Mouse (Mus musculus) spleen, embryonic (tissue): ENCODE measurements around the gene Aggf1.
"Not testable (repeated sequence)": the region's sequence is repeated elsewhere in the genome, so short reads cannot be mapped to it uniquely, and the experiment has no call there.

Experiments
- CTCF ChIA-PET: fragments of 350-600 bp; sonication (Branson Sonifier 250); formaldehyde crosslinking; loops from one replicate; lab custom pipeline; 2022; lab: Charles Lee

Gene Aggf1

GRCm38 (mm10) chr13:95374701-95375553, at the start of gene Aggf1:
Aggf1 (minus strand) TSS chr13:95375352.
- CTCF ChIA-PET, result interaction anchor here (0.6 kb wide), 1 partner anchor 28 kb away, joined by 7 read pairs; no protein-coding TSS in a partner anchor

GRCm38 (mm10) chr13:95424932-95425331, 49.8 kb upstream of the Aggf1 start:
- CTCF ChIA-PET, result no interaction called here

GRCm38 (mm10) chr13:95419204-95419749, 44.1 kb upstream of the Aggf1 start:
- CTCF ChIA-PET, result interaction anchor here (0.7 kb wide), 1 partner anchor 1419 kb away, joined by 3 read pairs; no protein-coding TSS in a partner anchor

DNA sequence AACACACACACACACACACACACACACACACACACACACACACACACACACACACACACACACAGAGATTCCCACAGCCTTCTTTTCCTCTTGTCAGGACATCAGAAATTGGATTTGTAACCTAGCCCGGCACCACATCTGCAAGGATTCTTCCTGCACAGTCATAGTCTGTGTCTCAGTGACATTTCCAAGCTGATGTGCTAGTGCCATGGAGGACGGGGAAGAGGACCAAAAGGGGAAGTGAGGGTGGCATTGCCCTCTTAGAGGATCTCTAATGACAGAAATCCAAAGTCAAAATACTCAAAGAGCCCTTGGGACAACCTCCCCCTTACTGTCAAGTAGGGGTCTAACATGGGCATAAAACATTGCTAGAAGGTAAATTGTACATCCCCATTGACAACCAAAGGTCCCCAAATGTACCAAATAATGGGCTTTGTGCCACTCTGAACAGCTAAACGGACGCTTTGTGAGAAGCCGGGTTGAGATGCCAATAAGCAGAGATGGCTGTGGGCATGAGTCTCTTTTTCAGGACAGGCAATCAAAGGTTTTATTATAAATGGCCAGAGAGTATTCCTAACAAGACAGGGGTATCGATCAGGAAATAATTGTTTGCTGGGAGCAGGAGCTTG, 43.5 kb upstream of the Aggf1 start:
- CTCF ChIA-PET, result no interaction called here

GRCm38 (mm10) chr13:95412257-95412656, 37.1 kb upstream of the Aggf1 start:
- CTCF ChIA-PET, result interaction anchor here (0.6 kb wide), 1 partner anchor 63 kb away, joined by 5 read pairs; no protein-coding TSS in a partner anchor

DNA sequence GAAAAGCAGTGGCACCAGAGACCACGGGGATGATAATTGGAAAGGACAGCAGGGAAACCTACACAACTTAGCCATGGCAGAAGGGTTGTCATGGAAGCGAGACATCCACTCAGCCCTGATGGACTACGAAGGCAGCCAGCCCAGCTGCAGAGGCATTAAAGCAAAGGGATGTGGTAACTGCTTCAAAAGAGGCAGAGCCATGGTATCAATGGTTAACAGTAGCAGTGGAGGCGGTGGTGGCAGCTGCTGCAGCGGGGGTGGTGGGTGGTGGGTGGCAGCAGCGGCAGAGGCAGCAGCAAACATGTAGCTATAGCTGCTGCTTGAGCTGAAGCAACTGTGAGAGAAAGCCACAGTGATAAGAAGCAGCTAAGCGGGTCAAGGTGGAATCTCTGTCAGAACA, 18.1 kb upstream of the Aggf1 start:
- CTCF ChIA-PET, result no interaction called here

DNA sequence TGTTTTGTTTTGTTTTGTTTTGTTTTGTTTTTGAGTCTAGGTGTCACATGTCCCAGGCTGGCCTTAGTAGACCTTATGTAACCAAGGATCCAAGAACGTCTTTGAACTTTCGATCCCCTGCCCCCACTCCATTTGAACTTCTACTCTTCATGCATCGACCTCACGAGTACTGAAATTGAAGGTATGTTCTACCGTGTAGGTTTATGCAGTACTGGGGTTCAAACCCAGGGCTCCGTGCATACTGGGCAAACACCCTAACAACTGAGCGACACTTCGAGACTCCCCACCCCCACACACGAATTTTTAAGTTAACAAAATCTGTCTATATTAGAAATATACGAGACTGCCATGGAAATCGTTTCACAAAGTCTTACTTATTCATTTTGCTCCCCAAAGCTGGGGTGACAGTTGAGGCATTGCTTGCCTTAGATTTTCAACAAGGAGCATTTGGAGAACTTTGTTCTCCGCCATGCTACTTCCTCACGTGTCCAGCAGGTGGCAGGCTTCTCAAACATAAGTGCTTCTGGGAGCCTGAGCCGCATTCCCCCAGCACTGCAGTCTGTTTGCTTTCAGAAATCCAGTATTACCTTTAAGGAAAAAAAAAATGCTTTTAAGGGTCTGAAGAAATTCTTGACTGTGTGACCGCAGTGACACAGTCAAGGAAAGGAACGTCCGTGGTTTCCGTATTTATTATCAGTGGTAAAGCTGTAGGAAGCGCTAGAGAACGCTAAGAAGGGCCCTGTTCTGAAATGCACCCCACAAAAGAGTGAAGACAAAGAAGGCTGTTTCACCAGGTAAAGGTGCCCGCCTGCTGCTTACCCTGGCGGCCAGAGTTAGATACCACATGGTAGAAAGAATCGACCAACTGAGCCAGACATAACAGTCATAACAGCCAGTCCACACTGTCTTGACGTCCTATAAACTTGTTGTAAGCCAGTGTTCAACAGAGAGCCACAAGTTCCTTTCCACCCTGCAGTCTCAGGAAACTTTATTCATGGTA, 15.0 kb upstream of the Aggf1 start:
- CTCF ChIA-PET, result interaction anchor here (0.6 to 1.0 kb wide), 4 partner anchors 87 to 1070 kb away, joined by 3 to 5 read pairs (median 4); no protein-coding TSS in a partner anchor

- CTCF ChIA-PET, result no interaction called here
Observed at GRCm38 (mm10) chr13:95388226-95388625, 13.1 kb upstream of the Aggf1 start.

- CTCF ChIA-PET, result no interaction called here
Observed at GRCm38 (mm10) chr13:95382418-95382817, 7.3 kb upstream of the Aggf1 start.

GRCm38 (mm10) chr13:95378696-95379095, 3.5 kb upstream of the Aggf1 start:
- CTCF ChIA-PET, result no interaction called here

DNA sequence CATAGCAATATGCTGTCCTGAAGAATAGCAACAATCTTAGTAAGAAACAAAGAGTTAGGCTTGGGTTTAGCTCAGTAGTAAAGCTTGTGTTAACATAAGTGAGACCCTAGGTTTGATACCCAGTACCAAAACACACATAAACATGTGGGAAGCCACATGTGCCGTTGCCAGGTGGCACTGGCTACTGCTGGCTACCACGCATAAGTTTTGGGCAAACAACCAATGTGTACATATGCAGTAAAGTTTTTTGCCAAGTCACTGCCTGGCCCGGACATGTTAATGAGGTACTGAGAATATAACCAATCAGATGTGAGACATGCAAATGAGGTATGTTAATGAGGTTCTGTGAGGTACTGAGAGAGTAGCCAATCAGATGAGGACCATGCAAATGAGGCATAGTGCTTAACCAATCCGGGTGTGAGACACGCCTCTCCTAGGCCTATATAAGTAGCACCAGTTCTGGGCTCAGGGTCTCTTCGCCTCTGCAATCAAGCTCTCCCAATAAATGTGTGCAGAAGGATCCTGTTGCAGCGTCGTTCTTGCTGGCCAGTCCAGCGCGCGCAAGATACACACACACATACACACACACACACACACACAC, 1.6 kb upstream of the Aggf1 start:
- CTCF ChIA-PET, result not testable (repeated sequence)

DNA sequence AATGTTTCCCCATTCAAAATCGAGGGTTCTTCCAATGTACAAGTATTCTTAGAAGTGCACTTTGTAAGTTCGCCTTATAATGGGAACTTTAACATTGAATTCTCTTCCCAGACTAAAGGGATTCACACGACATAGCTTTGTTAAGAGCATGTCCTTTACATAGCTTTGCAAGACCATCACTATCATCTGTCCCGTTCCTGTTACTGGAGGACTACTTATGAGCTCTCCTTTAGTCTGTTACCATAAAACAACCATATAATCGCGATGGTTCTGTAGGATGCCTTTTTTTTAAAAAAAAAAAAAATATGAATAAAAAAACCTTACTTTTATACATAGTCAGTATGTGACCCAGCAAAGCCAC, 382 bp upstream of the Aggf1 start:
- CTCF ChIA-PET, result no interaction called here

DNA sequence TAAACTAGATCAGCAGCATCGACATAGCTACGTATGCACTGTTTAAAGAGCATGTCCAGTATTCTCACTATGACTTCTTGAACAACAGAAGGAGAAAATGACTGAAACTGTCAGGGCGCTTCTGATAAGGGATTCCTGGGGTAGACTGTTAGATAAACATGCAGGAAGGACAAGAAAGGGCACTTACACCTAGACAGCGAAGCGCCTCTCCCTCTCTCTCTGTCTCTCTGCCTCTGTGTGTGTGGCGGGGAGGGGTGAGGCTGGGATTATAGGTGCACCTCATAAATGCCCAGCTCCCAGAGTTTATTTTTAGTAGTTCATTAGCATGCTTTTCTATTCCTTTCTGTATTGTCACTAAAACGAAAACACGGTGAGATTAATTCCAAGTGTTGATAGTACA, 8.8 kb downstream of the Aggf1 start:
- CTCF ChIA-PET, result no interaction called here

GRCm38 (mm10) chr13:95363440-95363839, 11.7 kb downstream of the Aggf1 start:
- CTCF ChIA-PET, result no interaction called here

DNA sequence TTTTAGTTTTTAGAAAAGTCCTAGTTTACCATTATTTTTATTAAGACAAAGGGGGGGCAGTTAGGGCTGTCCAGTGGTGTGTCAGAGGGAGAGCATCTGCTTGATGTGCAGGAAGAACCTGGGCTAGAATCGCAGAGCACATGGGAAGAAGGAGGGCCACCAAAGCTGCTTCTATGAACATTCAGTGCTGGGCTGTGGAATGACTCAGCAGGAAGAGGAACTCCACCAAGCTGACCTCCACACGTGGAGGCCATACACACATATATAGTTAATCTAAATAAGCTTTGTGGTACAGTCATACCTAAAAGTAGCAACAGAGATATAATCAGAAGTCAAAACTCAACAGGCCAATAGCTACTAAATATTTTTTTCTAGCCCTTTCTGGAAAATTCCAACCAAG, 16.9 kb downstream of the Aggf1 start:
- CTCF ChIA-PET, result no interaction called here

DNA sequence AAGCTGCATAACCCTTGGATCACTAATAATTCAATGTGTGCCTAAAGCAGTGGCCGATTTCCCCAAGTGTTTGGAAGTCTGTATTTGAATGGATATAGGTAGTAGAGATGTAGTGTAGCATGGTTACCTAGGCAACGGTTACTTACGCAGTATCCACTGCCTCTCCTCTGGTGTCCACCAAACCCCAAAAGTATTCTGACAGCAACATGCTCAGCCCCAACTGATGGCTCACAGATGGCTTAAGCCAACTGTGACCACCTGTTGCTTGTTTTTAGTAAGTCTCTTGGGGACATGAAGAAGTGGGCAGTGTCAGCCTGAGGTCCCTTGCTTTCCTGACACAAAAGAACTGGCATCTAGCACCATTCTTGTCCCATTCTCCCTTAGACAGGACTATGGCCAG, 26.7 kb downstream of the Aggf1 start:
- CTCF ChIA-PET, result interaction anchor here (0.5 kb wide), 1 partner anchor 23 kb away, joined by 5 read pairs; no protein-coding TSS in a partner anchor

DNA sequence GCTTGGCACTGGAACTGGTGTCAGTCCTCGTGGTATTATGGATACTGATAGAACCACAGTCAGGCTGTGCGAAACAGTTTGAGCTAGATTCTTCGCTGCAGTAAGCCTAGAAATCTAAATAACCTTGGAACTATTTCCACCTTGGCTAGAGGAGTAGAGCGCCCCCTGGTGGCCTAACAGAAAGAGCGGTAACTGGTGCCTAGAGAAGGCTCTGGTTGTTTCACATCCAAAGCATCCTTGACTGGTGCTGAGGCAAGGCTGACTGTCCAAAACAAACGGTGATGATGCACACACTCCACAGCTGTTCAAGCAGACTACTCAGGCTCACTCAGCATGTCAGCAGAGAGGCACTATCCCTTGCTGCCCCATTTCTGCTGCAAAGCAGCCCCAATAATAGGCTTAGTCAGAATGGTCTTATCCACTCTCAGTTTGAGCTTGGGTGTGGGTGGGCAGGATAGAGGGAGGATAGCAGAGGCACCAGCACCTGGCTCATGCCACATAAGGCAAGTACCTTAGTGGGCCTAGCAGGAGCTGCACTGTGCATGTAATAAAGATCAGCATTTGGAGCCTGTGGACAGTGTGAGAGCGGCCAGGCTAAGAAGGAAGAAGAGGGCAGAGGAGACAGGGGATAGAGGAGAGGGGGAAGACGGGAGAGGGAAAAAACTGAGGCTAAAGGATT, 28.0 kb downstream of the Aggf1 start:
- CTCF ChIA-PET, result no interaction called here

DNA sequence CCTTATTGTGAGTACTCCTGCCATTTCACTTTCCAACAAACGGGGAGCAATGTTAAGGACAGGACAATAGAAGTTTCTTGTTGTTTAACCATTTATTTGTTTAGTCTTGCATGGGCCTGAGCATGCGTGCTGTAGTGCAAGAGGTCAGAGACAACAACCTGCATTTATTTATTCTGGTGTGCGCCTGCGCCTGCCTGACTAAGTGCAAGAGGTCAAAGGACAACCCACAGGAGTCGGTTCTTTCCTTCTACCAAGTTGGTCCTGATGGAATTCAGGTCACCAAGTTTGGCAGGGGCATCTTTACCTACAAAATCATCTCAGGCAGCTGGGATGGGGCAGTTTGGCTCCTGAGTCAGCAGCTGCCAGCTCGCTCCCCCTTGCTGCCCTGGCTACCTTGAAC, 29.3 kb downstream of the Aggf1 start:
- CTCF ChIA-PET, result no interaction called here

DNA sequence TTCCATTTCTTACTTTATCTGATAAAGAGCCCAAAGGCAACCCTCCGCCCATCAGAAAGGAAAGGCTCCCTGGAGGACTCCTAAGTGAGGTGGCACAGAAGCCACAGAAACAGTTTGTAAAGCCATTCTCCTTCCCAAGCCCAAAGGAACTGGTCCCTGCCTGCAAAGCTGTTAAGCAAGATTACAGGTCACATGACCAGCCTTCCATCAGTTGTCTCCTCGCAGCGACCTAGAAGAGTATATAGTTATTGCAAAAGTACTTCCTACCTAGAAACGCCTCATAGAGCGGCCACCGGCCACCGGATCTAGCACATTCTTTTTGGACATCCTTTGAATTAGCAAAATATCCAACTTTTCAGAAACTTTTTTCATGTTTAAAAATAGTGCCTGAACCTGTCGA, 31.7 kb downstream of the Aggf1 start:
- CTCF ChIA-PET, result interaction anchor here (0.5 kb wide), 1 partner anchor 290 kb away, joined by 3 read pairs; no protein-coding TSS in a partner anchor

DNA sequence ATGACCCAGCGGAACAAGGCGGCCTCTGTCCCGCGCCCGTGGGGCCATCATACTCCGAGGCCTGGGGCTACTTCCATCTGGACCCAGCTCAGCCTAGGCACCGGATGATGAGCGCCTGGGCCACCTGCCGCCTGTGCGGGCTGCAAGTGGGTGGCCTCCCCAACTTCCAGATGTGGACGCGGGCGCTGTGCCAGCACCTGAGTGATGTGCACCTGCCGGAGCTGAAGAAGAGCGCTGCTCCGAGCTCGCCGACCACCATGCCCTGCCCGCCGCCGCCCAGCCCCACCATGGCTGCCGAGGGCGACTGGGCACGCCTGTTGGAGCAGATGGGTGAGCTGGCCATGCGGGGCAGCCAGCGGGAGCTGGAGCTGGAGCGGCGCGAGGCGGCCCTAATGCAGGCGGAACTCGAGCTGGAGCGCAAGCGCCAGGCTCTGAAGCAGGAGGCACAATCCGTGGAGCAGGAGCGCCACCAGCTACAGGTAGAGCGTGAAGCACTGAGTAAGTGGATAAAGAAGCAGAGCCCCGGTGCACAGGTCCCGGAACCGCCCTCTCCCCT, 39.0 kb downstream of the Aggf1 start:
- CTCF ChIA-PET, result no interaction called here
